Mouse (Mus musculus) E14TG2a.4 (cell line): Measurements from ENCODE around the gene Tex2.

Experiments used
- CTCF ChIP-seq: conservative IDR thresholded peaks from 2 replicates; pipeline ENCODE4 v1.5.1; 2014; ENCODE audit warnings: low read length
- POU5F1 ChIP-seq: IDR thresholded peaks from 2 replicates; pipeline ENCODE4 v1.6.1; 2014; ENCODE audit warnings: low read length, borderline replicate concordance

DNA sequence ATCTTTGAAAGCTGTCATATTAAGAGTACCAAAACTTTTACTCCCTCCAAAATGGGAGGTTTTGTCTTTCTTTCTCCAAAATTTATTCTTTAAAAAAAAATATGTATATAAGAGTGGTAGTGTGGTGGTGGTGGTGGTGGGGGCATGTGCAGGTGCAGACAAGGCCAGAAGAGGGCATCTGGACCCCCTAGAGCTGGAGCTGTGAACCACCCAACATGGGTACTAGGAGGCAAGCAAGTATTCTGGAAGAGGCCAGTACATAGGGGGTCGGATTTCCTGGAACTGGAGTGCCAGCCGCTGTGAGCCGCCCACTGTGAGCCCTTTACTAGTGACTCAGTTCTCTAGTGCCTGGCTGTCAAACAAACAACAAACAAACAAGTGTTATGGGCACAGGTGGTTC is 90.7 kb downstream of the Tex2 start:
- TF ChIP-seq POU5F1 = no peak
- no peak for TF ChIP-seq CTCF
